Mouse (Mus musculus) hindbrain, embryonic 12.5 days (tissue): Measurements from ENCODE around the gene Grik1. TPM values are rescaled to one million over a fixed set of nuclear protein-coding genes. Genes with fewer than 3 reads are reported as not detected.

Source experiments
- ATAC-seq: fragments of 200-750 bp; cut with Nextera tagmentation; 2 replicates; pipeline ENCODE4 v1.8.0; 2017; ENCODE audit warnings: moderate TSS enrichment; ENCODE audit not compliant: low FRiP score
- H3K27ac ChIP-seq: fragments of 300-500 bp; sonication (generic); 2 replicates; pipeline ENCODE4 v1.5.1; 2016; ENCODE audit warnings: mild to moderate bottlenecking
- H3K27me3 ChIP-seq: fragments of 300-500 bp; sonication (generic); 2 replicates; pipeline ENCODE4 v1.6.1; 2016; ENCODE audit warnings: mild to moderate bottlenecking
- H3K36me3 ChIP-seq: fragments of 300-500 bp; sonication (generic); 2 replicates; pipeline ENCODE4 v1.6.1; 2016; ENCODE audit warnings: mild to moderate bottlenecking
- H3K4me1 ChIP-seq: fragments of 300-500 bp; sonication (generic); 2 replicates; pipeline ENCODE4 v1.6.1; 2016
- H3K4me2 ChIP-seq: fragments of 300-500 bp; sonication (generic); replicated peaks from 2 replicates; pipeline ENCODE4 v1.6.1; 2016; ENCODE audit warnings: mild to moderate bottlenecking
- H3K4me3 ChIP-seq: fragments of 300-500 bp; sonication (generic); 2 replicates; pipeline ENCODE4 v1.5.1; 2016; ENCODE audit warnings: mild to moderate bottlenecking
- H3K9ac ChIP-seq: fragments of 300-500 bp; sonication (generic); 2 replicates; pipeline ENCODE4 v1.6.1; 2016; ENCODE audit warnings: mild to moderate bottlenecking, moderate library complexity
- H3K9me3 ChIP-seq: fragments of 300-500 bp; sonication (generic); replicated peaks from 2 replicates; pipeline ENCODE4 v1.6.1; 2016; ENCODE audit warnings: mild to moderate bottlenecking
- WGBS: fragments of 180-500 bp; shearing (Covaris S2); methylation state at CpG from one replicate; pipeline ENCODE4 v1.1.7; 2016; 5-methylcytosine and 5-hydroxymethylcytosine counted together
- polyA plus RNA-seq: library from polyadenylated mRNA; unstranded; fragments of >200 nt; fragmentation: Nextera tagmentation; extraction: Ambion mirVana; gene quantifications from 2 replicates; pipeline ENCODE4 v1.2.1, GENCODE M21; 2016

Gene Grik1
- polyA plus RNA-seq, 1 experiment from 2014 or later, result 6.1 TPM

GRCm38 (mm10) chr16:88138913-88139312 is 151.2 kb downstream of the Grik1 start:
- Histone ChIP-seq H3K9ac (no peak overlapping the region), H3K27me3 (no peaks in the 10 kb centered on the region), H3K4me3 (no peak overlapping the region), H3K4me2 (no peak overlapping the region), H3K4me1 (no peaks in the 10 kb centered on the region), H3K27ac (no peak overlapping the region), H3K9me3 (no peaks in the 10 kb centered on the region), H3K36me3 (no peaks in the 10 kb centered on the region)
- WGBS, result 68% methylated on average over 1 of the region's 1 CpGs
- ATAC-seq, result no peak

DNA sequence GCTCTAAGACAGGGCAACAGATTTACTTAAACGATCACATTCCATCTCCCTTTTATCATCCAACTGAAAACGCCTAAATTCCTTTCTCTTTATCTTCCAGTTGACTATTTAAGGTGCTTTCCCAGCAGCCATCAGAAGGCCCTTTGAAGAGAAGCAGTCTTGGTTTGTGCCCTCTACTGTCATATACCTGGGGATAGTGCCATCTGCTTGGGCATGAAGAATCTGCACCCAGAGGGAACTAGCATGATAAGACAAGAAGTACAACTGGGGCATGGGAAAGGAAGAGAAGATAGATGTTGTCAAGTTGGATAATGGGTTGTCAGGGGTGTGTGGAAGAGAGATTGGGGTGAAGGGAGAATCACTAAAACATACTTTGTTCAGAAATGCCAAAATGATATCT is 157.1 kb downstream of the Grik1 start:
- ATAC-seq, result no peak
- H3K27me3 ChIP-seq, result no peaks in the 10 kb centered on the region
- H3K27ac ChIP-seq, result no peak overlapping the region
- 84% methylated on average over 2 of the region's 2 CpGs for WGBS
- no peaks in the 10 kb centered on the region for H3K36me3 ChIP-seq
- no peak overlapping the region for H3K9ac ChIP-seq
- no peaks in the 10 kb centered on the region for H3K9me3 ChIP-seq
- no peak overlapping the region for H3K4me2 ChIP-seq
- H3K4me3 ChIP-seq, result no peak overlapping the region
- H3K4me1 ChIP-seq, result no peaks in the 10 kb centered on the region

DNA sequence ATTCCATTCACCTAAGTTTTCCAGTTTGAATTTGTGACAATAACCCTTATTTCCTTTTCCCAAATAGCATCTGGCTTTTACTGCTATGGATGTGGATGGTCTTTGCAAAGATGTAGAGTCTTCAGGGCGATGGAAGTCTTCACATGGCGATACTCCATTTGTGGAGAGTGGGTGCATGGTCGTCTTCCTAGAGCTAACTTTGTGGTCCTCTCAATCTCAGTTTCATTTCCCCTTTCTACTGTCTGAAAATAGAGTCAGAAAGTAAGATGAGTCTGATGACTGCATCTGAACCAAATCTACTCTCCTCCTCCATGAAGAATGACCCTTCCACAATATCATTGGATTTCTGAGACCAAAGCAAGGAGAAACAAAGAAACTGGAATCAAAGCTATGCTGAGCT is 159.0 kb downstream of the Grik1 start:
- WGBS, result 88% methylated on average over 3 of the region's 3 CpGs
- no peaks in the 10 kb centered on the region for H3K36me3 ChIP-seq
- no peaks in the 10 kb centered on the region for H3K4me1 ChIP-seq
- no peak overlapping the region for H3K9ac ChIP-seq
- ATAC-seq, result no peak
- H3K4me2 ChIP-seq, result no peak overlapping the region
- H3K27ac ChIP-seq, result no peak overlapping the region
- no peak overlapping the region for H3K4me3 ChIP-seq
- H3K9me3 ChIP-seq, result no peaks in the 10 kb centered on the region
- H3K27me3 ChIP-seq, result no peaks in the 10 kb centered on the region

GRCm38 (mm10) chr16:88125098-88125497 is 165.0 kb downstream of the Grik1 start:
- no peak overlapping the region for H3K4me2 ChIP-seq
- H3K27ac ChIP-seq, result no peak overlapping the region
- WGBS, result 74% methylated on average over 4 of the region's 4 CpGs
- no peak overlapping the region for H3K4me3 ChIP-seq
- no peaks in the 10 kb centered on the region for H3K27me3 ChIP-seq
- no peaks in the 10 kb centered on the region for H3K36me3 ChIP-seq
- no peak overlapping the region for H3K9ac ChIP-seq
- H3K4me1 ChIP-seq, result no peaks in the 10 kb centered on the region
- no peaks in the 10 kb centered on the region for H3K9me3 ChIP-seq
- ATAC-seq, result no peak

- WGBS, result 78% methylated on average over 8 of the region's 8 CpGs
- Histone ChIP-seq H3K27ac (no peak overlapping the region), H3K4me1 (no peaks in the 10 kb centered on the region), H3K4me2 (no peak overlapping the region), H3K36me3 (no peaks in the 10 kb centered on the region), H3K27me3 (no peaks in the 10 kb centered on the region), H3K9me3 (no peaks in the 10 kb centered on the region), H3K4me3 (no peak overlapping the region), H3K9ac (no peak overlapping the region)
- ATAC-seq, result no peak
Measured at GRCm38 (mm10) chr16:88112551-88113138, 177.4 kb downstream of the Grik1 start.

- Histone ChIP-seq H3K9me3 (no peaks in the 10 kb centered on the region), H3K27me3 (no peaks in the 10 kb centered on the region), H3K36me3 (no peaks in the 10 kb centered on the region), H3K4me3 (no peak overlapping the region), H3K4me1 (no peaks in the 10 kb centered on the region), H3K27ac (no peak overlapping the region), H3K9ac (no peak overlapping the region), H3K4me2 (no peak overlapping the region)
- 55% methylated on average over 3 of the region's 3 CpGs for WGBS
- no peak for ATAC-seq
Measured at GRCm38 (mm10) chr16:88111459-88111858, 178.6 kb downstream of the Grik1 start.

GRCm38 (mm10) chr16:88094206-88094789 is 195.8 kb downstream of the Grik1 start:
- 76% methylated on average over 5 of the region's 5 CpGs for WGBS
- no peak overlapping the region for H3K9ac ChIP-seq
- no peaks in the 10 kb centered on the region for H3K36me3 ChIP-seq
- no peaks in the 10 kb centered on the region for H3K27me3 ChIP-seq
- ATAC-seq, result no peak
- no peaks in the 10 kb centered on the region for H3K4me1 ChIP-seq
- no peak overlapping the region for H3K27ac ChIP-seq
- H3K4me3 ChIP-seq, result no peak overlapping the region
- no peaks in the 10 kb centered on the region for H3K9me3 ChIP-seq
- H3K4me2 ChIP-seq, result no peak overlapping the region

DNA sequence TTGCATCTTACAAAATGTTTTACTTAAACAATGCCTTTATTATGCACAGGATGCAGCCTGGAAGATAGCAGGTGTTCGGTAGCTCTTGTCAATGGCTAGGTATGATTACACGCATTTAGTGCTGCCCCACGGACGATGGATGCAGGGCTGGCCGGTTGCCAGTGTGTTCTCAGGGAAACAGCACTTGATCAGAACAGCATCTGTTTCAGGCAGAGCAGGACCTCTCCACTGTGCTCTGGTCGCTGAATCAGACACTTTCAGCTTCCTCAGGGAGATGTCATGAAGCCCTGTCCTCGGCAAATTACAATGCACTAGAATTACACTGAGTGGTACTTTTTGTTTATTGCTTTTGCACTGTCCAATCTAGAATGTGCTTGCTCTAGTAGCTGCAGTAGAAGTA is 202.8 kb downstream of the Grik1 start:
- ATAC-seq, result peak; percentile 58; the same call in 1 of the 2 replicates
- no peaks in the 10 kb centered on the region for H3K9me3 ChIP-seq
- H3K36me3 ChIP-seq, result no peaks in the 10 kb centered on the region
- H3K9ac ChIP-seq, result no peak overlapping the region
- H3K4me2 ChIP-seq, result no peak overlapping the region
- H3K4me3 ChIP-seq, result no peak overlapping the region
- H3K27me3 ChIP-seq, result no peaks in the 10 kb centered on the region
- no peak overlapping the region for H3K27ac ChIP-seq
- WGBS, result 54% methylated on average over 7 of the region's 7 CpGs
- H3K4me1 ChIP-seq, result no peaks in the 10 kb centered on the region

DNA sequence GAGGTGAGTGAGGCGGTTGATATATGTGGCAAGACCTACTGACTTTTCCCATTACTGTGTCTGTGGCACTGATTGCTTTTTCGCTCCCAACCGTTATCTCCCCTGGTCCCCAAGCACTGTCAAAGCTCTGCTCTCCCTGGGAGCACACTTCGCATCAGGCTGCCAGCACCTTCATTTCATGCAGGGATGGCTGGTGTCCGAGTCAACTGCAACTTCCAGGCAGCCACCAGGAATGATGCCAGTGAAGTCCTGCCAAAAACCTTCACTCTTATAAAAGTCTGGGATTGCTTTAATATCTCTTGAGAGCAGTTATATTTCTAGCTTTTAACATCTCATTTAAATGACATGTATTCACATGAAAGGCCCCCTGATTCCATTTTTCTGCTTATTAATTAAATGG is 215.3 kb downstream of the Grik1 start:
- Histone ChIP-seq H3K9me3 (no peaks in the 10 kb centered on the region), H3K27me3 (no peaks in the 10 kb centered on the region), H3K4me3 (no peak overlapping the region), H3K9ac (no peak overlapping the region), H3K4me1 (no peaks in the 10 kb centered on the region), H3K27ac (no peak overlapping the region), H3K4me2 (no peak overlapping the region), H3K36me3 (no peaks in the 10 kb centered on the region)
- ATAC-seq, result no peak
- WGBS, result 85% methylated on average over 5 of the region's 5 CpGs

DNA sequence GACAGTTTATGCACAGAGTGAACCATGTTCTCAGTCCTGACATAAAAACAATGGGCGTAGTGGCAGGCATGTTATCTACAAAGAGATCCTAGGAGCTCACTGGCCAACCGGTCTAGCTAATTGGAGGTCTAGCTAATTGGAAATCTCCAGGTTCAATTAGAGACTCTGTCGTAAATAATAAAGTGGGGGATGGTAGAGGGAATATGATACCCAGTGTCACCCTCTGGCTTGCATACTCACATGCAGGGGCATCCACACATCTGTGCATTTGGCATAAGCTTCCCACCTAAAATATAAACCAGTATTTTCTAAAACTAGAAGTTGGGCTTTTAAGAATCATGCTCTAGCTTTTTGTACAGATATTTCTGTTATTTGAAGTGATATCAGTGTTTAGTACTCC is 229.1 kb downstream of the Grik1 start:
- 87% methylated on average over 3 of the region's 3 CpGs for WGBS
- no peak for ATAC-seq
- Histone ChIP-seq H3K4me3 (no peak overlapping the region), H3K36me3 (no peaks in the 10 kb centered on the region), H3K27me3 (no peaks in the 10 kb centered on the region), H3K9ac (no peak overlapping the region), H3K4me2 (no peak overlapping the region), H3K4me1 (no peaks in the 10 kb centered on the region), H3K9me3 (no peaks in the 10 kb centered on the region), H3K27ac (no peak overlapping the region)

DNA sequence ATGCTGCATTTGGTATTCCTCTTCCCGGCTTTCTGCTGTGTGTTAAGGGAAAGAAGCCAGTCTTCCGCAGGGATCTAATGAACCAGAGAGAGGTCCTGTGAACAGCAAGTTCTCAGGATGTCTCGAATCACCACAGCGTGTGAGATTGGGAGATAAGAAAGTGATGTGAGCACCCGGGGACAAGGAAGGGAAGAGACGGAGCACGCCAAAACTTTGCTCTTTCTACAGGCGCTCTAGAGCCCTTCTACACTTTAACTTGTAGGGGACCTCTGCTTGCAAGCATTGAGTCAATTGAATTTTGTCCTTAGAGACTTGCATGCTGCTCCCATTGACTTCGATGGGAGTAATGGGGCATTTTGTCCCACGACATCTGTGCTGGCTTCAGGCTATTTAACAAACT is 241.9 kb downstream of the Grik1 start:
- WGBS, result 89% methylated on average over 10 of the region's 10 CpGs
- Histone ChIP-seq H3K4me2 (no peak overlapping the region), H3K9me3 (no peaks in the 10 kb centered on the region), H3K4me3 (no peak overlapping the region), H3K4me1 (no peaks in the 10 kb centered on the region), H3K27ac (no peak overlapping the region), H3K9ac (no peak overlapping the region), H3K27me3 (no peaks in the 10 kb centered on the region), H3K36me3 (no peaks in the 10 kb centered on the region)
- ATAC-seq, result no peak

- 98% methylated on average over 4 of the region's 4 CpGs for WGBS
- ATAC-seq, result no peak
- Histone ChIP-seq H3K4me2 (no peak overlapping the region), H3K9ac (no peak overlapping the region), H3K36me3 (no peaks in the 10 kb centered on the region), H3K4me3 (no peak overlapping the region), H3K27ac (no peak overlapping the region), H3K4me1 (no peaks in the 10 kb centered on the region), H3K27me3 (no peaks in the 10 kb centered on the region), H3K9me3 (no peaks in the 10 kb centered on the region)
Measured at GRCm38 (mm10) chr16:88044321-88044720, 245.7 kb downstream of the Grik1 start.

DNA sequence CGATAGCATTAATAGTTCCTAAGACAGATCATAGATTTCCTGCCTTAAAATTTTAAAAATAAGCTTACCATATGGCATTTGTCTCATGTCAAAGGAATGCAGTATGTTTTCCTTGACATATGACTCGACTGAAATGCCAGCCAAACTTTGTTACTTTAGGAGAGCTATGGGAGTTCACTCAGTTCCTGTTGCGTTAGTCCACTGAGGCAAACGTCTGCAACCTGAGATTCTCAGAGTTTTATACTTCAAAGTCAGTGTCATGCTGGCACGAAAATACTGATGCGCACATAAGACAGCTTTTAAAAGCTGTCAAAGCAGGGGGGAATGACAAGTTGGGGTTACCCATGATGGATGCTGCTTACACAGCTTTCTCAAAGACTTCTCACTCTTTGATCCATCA is 247.6 kb downstream of the Grik1 start:
- Histone ChIP-seq H3K4me2 (no peak overlapping the region), H3K36me3 (no peaks in the 10 kb centered on the region), H3K4me1 (no peaks in the 10 kb centered on the region), H3K27ac (no peak overlapping the region), H3K4me3 (no peak overlapping the region), H3K9ac (no peak overlapping the region), H3K9me3 (no peaks in the 10 kb centered on the region), H3K27me3 (no peaks in the 10 kb centered on the region)
- ATAC-seq, result no peak
- WGBS, result 63% methylated on average over 6 of the region's 6 CpGs
